Mouse (Mus musculus): ENCODE results near the gene Capn15. TPM values are rescaled to one million over a fixed set of nuclear protein-coding genes. Genes with fewer than 3 reads are reported as not detected.

Capn15 gene
- total and polyA plus RNA-seq, 3 experiments, result 2.1 to 11.5 (median 6.0) TPM

- Histone ChIP-seq H3K36me3 (replicated peaks in 1 of 2; ENCODE audit: control insufficient read depth in 1 of 2, insufficient read depth in 1 of 2, low read length in 1 of 2) (peaks cover 11 to 43% of the 10 kb centered on the region in 2 experiments), H3K4me2 (ENCODE audit: insufficient read depth, low read depth, poor library complexity, severe bottlenecking) (no peak overlapping the region), H3K79me2 (replicated peaks; ENCODE audit: control insufficient read depth, extremely low read depth, insufficient read depth, poor library complexity, severe bottlenecking) (no peaks in the 10 kb centered on the region), H3K27ac (ENCODE audit: insufficient read depth, low read depth) (no peak overlapping the region), H3K9ac (ENCODE audit: insufficient read depth, low read depth) (no peak overlapping the region), H3K4me3 (replicated peaks in 1 of 3; ENCODE audit: low read depth in 2 of 3, low read length in 2 of 3, poor library complexity in 1 of 3) (no peak overlapping the region), H3K9me3 (replicated peaks; ENCODE audit: low read length) (no peaks in the 10 kb centered on the region), H3K4me1 (ENCODE audit: control insufficient read depth in 1 of 2, insufficient read depth in 2 of 2) (no peaks in the 10 kb centered on the region), H3K27me3 (replicated peaks) (peaks cover 25% of the 10 kb centered on the region)
- DNase-seq (ENCODE audit: extremely low read depth), result no peak
- in situ Hi-C loops (cut with MboI; ENCODE audit: low pct_ligation_motif_present, low pct_unique_long_range_greater_than_20kb, low sequenced_read_pairs), result no loop called here
- TF ChIP-seq JUN (IDR thresholded peaks at IDR 0.05; ENCODE audit: insufficient read depth, low read depth, low read length) (no peak), MAX (IDR thresholded peaks at IDR 0.05; ENCODE audit: low read length) (no peak), MAFK (IDR thresholded peaks at IDR 0.05; ENCODE audit: insufficient replicate concordance, low read length) (no peak), MAZ (IDR thresholded peaks at IDR 0.05; ENCODE audit: low read depth, low read length) (no peak), USF1 (IDR thresholded peaks at IDR 0.05; ENCODE audit: low read depth, low read length) (no peak), ZC3H11A (IDR thresholded peaks at IDR 0.05; ENCODE audit: low read depth, low read length) (no peak), USF2 (conservative IDR thresholded peaks at IDR 0.05; ENCODE audit: low read depth, low read length) (no peak), NRF1 (IDR thresholded peaks at IDR 0.05; ENCODE audit: low read depth, low read length) (no peak), EP300 (IDR thresholded peaks at IDR 0.05; ENCODE audit: low read length) (no peak), BHLHE40 (IDR thresholded peaks at IDR 0.05; ENCODE audit: low read depth, low read length) (no peak), GABPA (IDR thresholded peaks at IDR 0.05; ENCODE audit: insufficient replicate concordance, low read depth, low read length) (no peak), CHD2 (IDR thresholded peaks at IDR 0.05; ENCODE audit: low read length) (no peak), ZMIZ1 (IDR thresholded peaks at IDR 0.05; ENCODE audit: low read depth, low read length) (no peak), CHD1 (IDR thresholded peaks at IDR 0.05; ENCODE audit: low read depth, low read length) (no peak), MEF2A (IDR thresholded peaks at IDR 0.05; ENCODE audit: borderline replicate concordance, low read depth, low read length) (no peak), PAX5 (IDR thresholded peaks at IDR 0.05; ENCODE audit: low read length) (no peak), NELFE (IDR thresholded peaks at IDR 0.05; ENCODE audit: low read depth, low read length) (no peak), IRF4 (IDR thresholded peaks at IDR 0.05; ENCODE audit: low read depth, low read length) (no peak)
- dilution Hi-C loops (cut with MboI; ENCODE audit: extremely low pct_ligation_motif_present, extremely low pct_unique_long_range_greater_than_20kb, low sequenced_read_pairs), result no loop called here
Observed at GRCm38 (mm10) chr17:25956201-25956600, 29.4 kb downstream of the Capn15 start.

DNA sequence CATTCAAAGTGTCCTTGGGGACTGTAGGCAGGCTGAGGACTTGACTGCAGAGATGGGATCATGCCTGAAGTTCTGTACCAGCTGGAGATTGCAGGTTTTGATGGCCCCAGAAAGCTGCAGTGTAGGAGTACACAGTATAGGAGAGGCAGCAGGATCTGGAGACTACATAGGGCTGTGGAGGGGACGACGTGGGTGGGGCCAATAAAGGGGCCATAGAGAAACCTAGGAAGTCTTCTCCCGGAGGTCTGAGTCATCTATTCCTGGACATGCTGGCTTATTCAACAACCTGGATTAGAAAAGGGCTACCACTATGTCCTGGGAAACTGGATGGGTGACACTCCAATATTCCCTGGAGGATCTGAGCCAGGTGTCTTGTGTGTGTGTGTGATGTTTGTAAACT, 29.9 kb downstream of the Capn15 start:
- no peak for TF ChIP-seq MXI1 (IDR thresholded peaks at IDR 0.05; ENCODE audit: low read depth, low read length)
- TF ChIP-seq USF1 (IDR thresholded peaks at IDR 0.05; ENCODE audit: low read depth, low read length), result no peak
- TF ChIP-seq CHD1 (IDR thresholded peaks at IDR 0.05; ENCODE audit: low read depth, low read length), result no peak
- no peak for TF ChIP-seq HCFC1 (IDR thresholded peaks at IDR 0.05; ENCODE audit: low read depth, low read length)
- no peak for TF ChIP-seq TBP (conservative IDR thresholded peaks at IDR 0.05; ENCODE audit: low read depth, low read length)
- no peak for TF ChIP-seq MAFK (IDR thresholded peaks at IDR 0.05; ENCODE audit: insufficient replicate concordance, low read length)
- no peak for TF ChIP-seq BHLHE40 (IDR thresholded peaks at IDR 0.05; ENCODE audit: low read depth, low read length)
- no peak for TF ChIP-seq KAT2A (IDR thresholded peaks at IDR 0.05; ENCODE audit: insufficient replicate concordance, low read length)
- no peaks in the 10 kb centered on the region for H3K9me3 ChIP-seq (replicated peaks; ENCODE audit: low read length)
- H3K4me2 ChIP-seq (ENCODE audit: insufficient read depth, low read depth, poor library complexity, severe bottlenecking), result no peak overlapping the region
- H3K27me3 ChIP-seq (replicated peaks), result peaks cover 29% of the 10 kb centered on the region
- dilution Hi-C loops (cut with MboI; ENCODE audit: extremely low pct_ligation_motif_present, extremely low pct_unique_long_range_greater_than_20kb, low sequenced_read_pairs), result no loop called here
- H3K36me3 ChIP-seq (replicated peaks in 1 of 2; ENCODE audit: control insufficient read depth in 1 of 2, insufficient read depth in 1 of 2, low read length in 1 of 2), result peaks cover 11 to 40% of the 10 kb centered on the region in 2 experiments
- no peak overlapping the region for H3K27ac ChIP-seq (ENCODE audit: insufficient read depth, low read depth)
- no peak overlapping the region for H3K9ac ChIP-seq (ENCODE audit: insufficient read depth, low read depth)
- H3K79me2 ChIP-seq (replicated peaks; ENCODE audit: control insufficient read depth, extremely low read depth, insufficient read depth, poor library complexity, severe bottlenecking), result no peaks in the 10 kb centered on the region
- no peak for DNase-seq (ENCODE audit: extremely low read depth)
- no peaks in the 10 kb centered on the region for H3K4me1 ChIP-seq (ENCODE audit: control insufficient read depth in 1 of 2, insufficient read depth in 2 of 2)
- no peak overlapping the region for H3K4me3 ChIP-seq (replicated peaks in 1 of 3; ENCODE audit: low read depth in 2 of 3, low read length in 2 of 3, poor library complexity in 1 of 3)
- in situ Hi-C loops (cut with MboI; ENCODE audit: low pct_ligation_motif_present, low pct_unique_long_range_greater_than_20kb, low sequenced_read_pairs), result no loop called here

Measured in CH12.LX (cell line).